Mouse (Mus musculus) lung, adult 18-20 months (tissue): ENCODE results near the gene Grik4.
A peak's percentile ranks its signal among the peaks of the same experiment; 100 is the strongest.

Experiments used
- DNase-seq, 2 experiments: peaks; one replicate each; pipeline ENCODE4 v3.0.0; 2022; ENCODE audit warnings: mixed read lengths in 2 of 2

Gene Grik4

GRCm38 (mm10) chr9:42548981-42549380 lies 395.3 kb downstream of the Grik4 start:
- no peak for DNase-seq

- DNase-seq, result no peak
These were observed 399.8 kb downstream of the Grik4 start for GRCm38 (mm10) chr9:42544521-42544920.

GRCm38 (mm10) chr9:42533491-42533890 lies 410.8 kb downstream of the Grik4 start:
- no peak for DNase-seq

GRCm38 (mm10) chr9:42533041-42533440 lies 411.3 kb downstream of the Grik4 start:
- DNase-seq, result no peak

- no peak for DNase-seq
These were observed 412.3 kb downstream of the Grik4 start for GRCm38 (mm10) chr9:42531951-42532350.

GRCm38 (mm10) chr9:42530221-42531152 lies 413.8 kb downstream of the Grik4 start:
- DNase-seq, result no peak

GRCm38 (mm10) chr9:42520587-42521084 lies 423.7 kb downstream of the Grik4 start:
- peak; percentile 18 to 38 for DNase-seq

GRCm38 (mm10) chr9:42518163-42518562 lies 426.1 kb downstream of the Grik4 start:
- DNase-seq, result no peak

- no peak for DNase-seq
These were observed 431.1 kb downstream of the Grik4 start for GRCm38 (mm10) chr9:42513159-42513558.

GRCm38 (mm10) chr9:42512312-42512711 lies 432.0 kb downstream of the Grik4 start:
- DNase-seq, result no peak

GRCm38 (mm10) chr9:42508235-42508634 lies 436.1 kb downstream of the Grik4 start:
- no peak for DNase-seq

- DNase-seq, result no peak
These were observed 436.6 kb downstream of the Grik4 start, which contains the start of gene Tbcel for GRCm38 (mm10) chr9:42507709-42508108. Tbcel (minus strand) TSS chr9:42507809.

GRCm38 (mm10) chr9:42507022-42507421 lies 437.3 kb downstream of the Grik4 start:
- DNase-seq, result no peak

GRCm38 (mm10) chr9:42504971-42505510 lies 439.3 kb downstream of the Grik4 start:
- DNase-seq, result no peak

- DNase-seq, result no peak
These were observed 439.7 kb downstream of the Grik4 start for GRCm38 (mm10) chr9:42504559-42504958.

- DNase-seq, result no peak
These were observed 440.6 kb downstream of the Grik4 start for GRCm38 (mm10) chr9:42503709-42504108.

GRCm38 (mm10) chr9:42496296-42496695 lies 448.0 kb downstream of the Grik4 start:
- no peak for DNase-seq

- DNase-seq, result peak in 1 of 2 experiments; percentile 46
These were observed 452.5 kb downstream of the Grik4 start for GRCm38 (mm10) chr9:42491780-42492179.

- DNase-seq, result no peak
These were observed 453.5 kb downstream of the Grik4 start for GRCm38 (mm10) chr9:42490589-42491382.

GRCm38 (mm10) chr9:42488071-42488470 lies 456.2 kb downstream of the Grik4 start:
- no peak for DNase-seq

- no peak for DNase-seq
These were observed 457.4 kb downstream of the Grik4 start for GRCm38 (mm10) chr9:42486913-42487312.

- DNase-seq, result peak in 1 of 2 experiments; percentile 53
These were observed 459.6 kb downstream of the Grik4 start for GRCm38 (mm10) chr9:42484667-42485066.

GRCm38 (mm10) chr9:42482944-42483343 lies 461.3 kb downstream of the Grik4 start:
- no peak for DNase-seq
